Mouse (Mus musculus) cortical plate, adult 2 months (tissue): ENCODE measurements around the gene Plcb2. TPM values are rescaled to one million over a fixed set of nuclear protein-coding genes. Genes with fewer than 3 reads are reported as not detected.

Experiments
- H3K27ac ChIP-seq: fragments of 200-500 bp; 2 replicates; pipeline ENCODE4 v1.5.1; 2012; ENCODE audit warnings: low read length, control low read depth, inconsistent platforms; ENCODE audit not compliant: insufficient read depth
- H3K4me1 ChIP-seq: fragments of 200-500 bp; 2 replicates; pipeline ENCODE4 v1.6.1; 2011; ENCODE audit warnings: low read length; ENCODE audit not compliant: control insufficient read depth, insufficient read depth
- H3K4me3 ChIP-seq: fragments of 200-500 bp; 2 replicates; pipeline ENCODE4 v1.5.1; 2011; ENCODE audit warnings: mild to moderate bottlenecking, low read length, control low read depth; ENCODE audit not compliant: insufficient read depth
- CTCF ChIP-seq: fragments of 200-500 bp; IDR thresholded peaks from 2 replicates; pipeline ENCODE4 v1.5.1; 2011; ENCODE audit warnings: mild to moderate bottlenecking, control low read depth, low read length; ENCODE audit not compliant: insufficient read depth; ENCODE audit errors: extremely low read depth
- POLR2A ChIP-seq: fragments of 200-500 bp; IDR thresholded peaks from 2 replicates; pipeline ENCODE4 v1.6.1; 2011; ENCODE audit warnings: mild to moderate bottlenecking, low read length, control low read depth; ENCODE audit not compliant: insufficient read depth; ENCODE audit errors: extremely low read depth
- polyA plus RNA-seq: library from polyadenylated mRNA; depleted of rRNA; stranded (reverse); fragments of >200 nt; gene quantifications from 2 replicates; pipeline ENCODE4 v1.2.3, GENCODE M21; 2012

Plcb2 gene
- polyA plus RNA-seq, 1 experiment, result 2.9 TPM

GRCm38 (mm10) chr2:118695677-118696232 lies 32.5 kb downstream of the Plcb2 start:
- no peaks in the 10 kb centered on the region for H3K4me1 ChIP-seq
- no peak overlapping the region for H3K27ac ChIP-seq
- no peak for TF ChIP-seq POLR2A
- peak; percentile 74 for TF ChIP-seq CTCF
- H3K4me3 ChIP-seq, result no peak overlapping the region

- Histone ChIP-seq H3K4me3 (no peak overlapping the region), H3K4me1 (no peaks in the 10 kb centered on the region), H3K27ac (no peak overlapping the region)
- TF ChIP-seq CTCF (no peak), POLR2A (no peak)
These were observed 34.8 kb downstream of the Plcb2 start for GRCm38 (mm10) chr2:118693370-118693966.

- Histone ChIP-seq H3K27ac (no peak overlapping the region), H3K4me3 (no peak overlapping the region), H3K4me1 (0 out of 2 replicates have a peak, but pooled peaks cover 1% of the 10 kb centered on the region)
- TF ChIP-seq POLR2A (no peak), CTCF (no peak)
These were observed 38.4 kb downstream of the Plcb2 start for GRCm38 (mm10) chr2:118689875-118690274.

GRCm38 (mm10) chr2:118687791-118688190 lies 40.4 kb downstream of the Plcb2 start:
- Histone ChIP-seq H3K27ac (no peak overlapping the region), H3K4me3 (no peak overlapping the region), H3K4me1 (0 out of 2 replicates have a peak, but pooled peaks cover 1% of the 10 kb centered on the region)
- TF ChIP-seq CTCF, result no peak
- no peak for TF ChIP-seq POLR2A

GRCm38 (mm10) chr2:118686693-118687092 lies 41.5 kb downstream of the Plcb2 start:
- TF ChIP-seq CTCF, result no peak
- no peak for TF ChIP-seq POLR2A
- H3K4me3 ChIP-seq, result no peak overlapping the region
- 0 out of 2 replicates have a peak, but pooled peaks cover 1% of the 10 kb centered on the region for H3K4me1 ChIP-seq
- no peak overlapping the region for H3K27ac ChIP-seq

- TF ChIP-seq POLR2A, result no peak
- TF ChIP-seq CTCF, result no peak
- H3K27ac ChIP-seq, result no peak overlapping the region
- no peak overlapping the region for H3K4me3 ChIP-seq
- 0 out of 2 replicates have a peak, but pooled peaks cover 1% of the 10 kb centered on the region for H3K4me1 ChIP-seq
These were observed 43.1 kb downstream of the Plcb2 start for GRCm38 (mm10) chr2:118685088-118685487.

- H3K27ac ChIP-seq, result no peak overlapping the region
- H3K4me3 ChIP-seq, result no peak overlapping the region
- no peak for TF ChIP-seq CTCF
- no peak for TF ChIP-seq POLR2A
- 0 out of 2 replicates have a peak, but pooled peaks cover 3% of the 10 kb centered on the region for H3K4me1 ChIP-seq
These were observed 45.5 kb downstream of the Plcb2 start for GRCm38 (mm10) chr2:118682544-118683260.

DNA sequence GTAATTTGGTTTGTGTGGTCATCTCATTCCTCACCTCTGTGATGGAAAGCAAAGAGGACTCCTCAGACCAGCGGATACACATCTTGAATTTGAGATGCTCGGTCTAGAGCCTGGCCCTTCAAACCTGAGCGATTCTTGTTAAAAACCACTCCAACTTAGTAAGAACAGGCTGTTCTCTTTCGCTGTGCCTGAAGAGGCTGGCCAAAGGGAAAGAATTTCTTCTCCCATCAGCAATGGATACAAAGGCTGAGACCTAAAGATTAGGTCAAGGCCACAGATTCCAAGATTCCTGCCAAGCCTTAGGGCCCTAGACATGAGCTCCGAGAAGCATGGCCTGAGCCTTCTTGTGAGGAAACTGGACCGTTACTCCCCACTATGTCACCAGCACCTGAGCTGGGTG lies 47.3 kb downstream of the Plcb2 start:
- no peak overlapping the region for H3K27ac ChIP-seq
- TF ChIP-seq POLR2A (no peak), CTCF (no peak)
- no peak overlapping the region for H3K4me3 ChIP-seq
- H3K4me1 ChIP-seq, result 0 out of 2 replicates have a peak, but pooled peaks cover 3% of the 10 kb centered on the region

GRCm38 (mm10) chr2:118679577-118679976 lies 48.7 kb downstream of the Plcb2 start:
- H3K27ac ChIP-seq, result no peak overlapping the region
- TF ChIP-seq POLR2A, result no peak
- no peak for TF ChIP-seq CTCF
- H3K4me3 ChIP-seq, result no peak overlapping the region
- H3K4me1 ChIP-seq, result 0 out of 2 replicates have a peak, but pooled peaks cover 1% of the 10 kb centered on the region

DNA sequence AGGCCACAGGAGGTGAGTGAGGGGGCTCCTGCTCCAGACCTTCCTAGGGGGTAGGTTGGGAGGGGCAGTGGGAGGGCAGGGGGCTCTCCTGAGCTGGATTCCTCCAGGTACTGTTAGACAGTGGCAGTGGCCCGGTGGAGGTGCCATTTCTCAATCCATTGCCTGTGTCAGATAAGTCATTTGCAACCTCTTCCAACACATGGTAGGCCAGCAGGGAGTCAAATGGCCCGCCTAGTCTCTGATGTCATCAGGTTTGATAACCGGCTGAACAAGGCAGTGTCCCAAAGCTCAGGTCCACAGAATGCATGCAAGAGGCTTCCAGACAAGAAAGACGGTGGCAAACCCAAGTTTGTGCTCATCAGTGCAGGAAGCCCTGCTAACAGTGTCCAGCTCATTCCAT lies 50.4 kb downstream of the Plcb2 start:
- H3K27ac ChIP-seq, result no peak overlapping the region
- H3K4me1 ChIP-seq, result peaks cover 1% of the 10 kb centered on the region; the same call in 1 of the 2 replicates
- H3K4me3 ChIP-seq, result peak overlapping the region; percentile 39; the same call in 1 of the 2 replicates
- TF ChIP-seq CTCF (no peak), POLR2A (no peak)
